Mouse (Mus musculus): ENCODE data around the gene Ang4. TPM values are rescaled to one million over a fixed set of nuclear protein-coding genes. Genes with fewer than 3 reads are reported as not detected.
"Not testable (repeated sequence)": the region's sequence is repeated elsewhere in the genome, so short reads cannot be mapped to it uniquely, and the experiment has no call there.

Gene Ang4
- not detected in 2 replicates for polyA plus RNA-seq (2015; fragmentation: Nextera tagmentation; extraction: Ambion mirVana)

- no peak within 1 kb of the TSS for H3K4me2 ChIP-seq
- H3K4me3 ChIP-seq, result no peak within 1 kb of the TSS
- 84% methylated on average over 5 of the region's 5 CpGs for WGBS
- H3K27me3 ChIP-seq, result no peaks in the 10 kb centered on the region
- H3K27ac ChIP-seq (replicated peaks), result no peak within 1 kb of the TSS
- no peaks in the 10 kb centered on the region for H3K36me3 ChIP-seq
- H3K9me3 ChIP-seq, result no peaks in the 10 kb centered on the region
- no peak within 1 kb of the TSS for H3K9ac ChIP-seq
- no peak for ATAC-seq (ENCODE audit: low FRiP score, low read depth)
- H3K4me1 ChIP-seq (replicated peaks), result no peaks in the 10 kb centered on the region
Measured at GRCm38 (mm10) chr14:51773490-51773889, at the start of gene Ang4. Gene Ang4, minus strand, starts transcription at chr14:51773590.

GRCm38 (mm10) chr14:51799746-51800145 lies 26.4 kb upstream of the Ang4 start, which contains the start of gene AY358078:
Gene AY358078, plus strand, starts transcription at chr14:51800046.
- no peak for ATAC-seq (ENCODE audit: low FRiP score, low read depth)

GRCm38 (mm10) chr14:51794106-51794505 lies 20.7 kb upstream of the Ang4 start:
- 80% methylated on average over 2 of the region's 2 CpGs for WGBS
- H3K36me3 ChIP-seq, result no peaks in the 10 kb centered on the region
- no peak overlapping the region for H3K9ac ChIP-seq
- H3K4me2 ChIP-seq, result no peak overlapping the region
- no peaks in the 10 kb centered on the region for H3K9me3 ChIP-seq
- H3K4me3 ChIP-seq, result no peak overlapping the region
- no peaks in the 10 kb centered on the region for H3K27me3 ChIP-seq
- H3K27ac ChIP-seq (replicated peaks), result no peak overlapping the region
- no peak for ATAC-seq (ENCODE audit: low FRiP score, low read depth)
- H3K4me1 ChIP-seq (replicated peaks), result no peaks in the 10 kb centered on the region

More at GRCm38 (mm10) chr14:51799746-51800145, 26.4 kb upstream of the Ang4 start, which contains the start of gene AY358078:
- Histone ChIP-seq H3K4me3 (no peak within 1 kb of the TSS), H3K27me3 (no peaks in the 10 kb centered on the region), H3K36me3 (no peaks in the 10 kb centered on the region), H3K4me1 (replicated peaks) (no peaks in the 10 kb centered on the region), H3K4me2 (no peak within 1 kb of the TSS), H3K27ac (replicated peaks) (no peak within 1 kb of the TSS), H3K9me3 (no peaks in the 10 kb centered on the region), H3K9ac (no peak within 1 kb of the TSS)
- WGBS, result 96% methylated on average over 2 of the region's 2 CpGs

- H3K27ac ChIP-seq (replicated peaks), result no peak overlapping the region
- H3K4me3 ChIP-seq, result no peak overlapping the region
- H3K4me1 ChIP-seq (replicated peaks), result no peaks in the 10 kb centered on the region
- H3K36me3 ChIP-seq, result no peaks in the 10 kb centered on the region
- no peak for ATAC-seq (ENCODE audit: low FRiP score, low read depth)
- no peak overlapping the region for H3K9ac ChIP-seq
- no peak overlapping the region for H3K4me2 ChIP-seq
- no peaks in the 10 kb centered on the region for H3K9me3 ChIP-seq
- H3K27me3 ChIP-seq, result no peaks in the 10 kb centered on the region
- WGBS, result 87% methylated on average over 2 of the region's 2 CpGs
Measured at GRCm38 (mm10) chr14:51789196-51789595, 15.8 kb upstream of the Ang4 start.

GRCm38 (mm10) chr14:51787061-51787460 lies 13.7 kb upstream of the Ang4 start:
- no peak overlapping the region for H3K27ac ChIP-seq (replicated peaks)
- H3K9ac ChIP-seq, result no peak overlapping the region
- H3K27me3 ChIP-seq, result no peaks in the 10 kb centered on the region
- no peak overlapping the region for H3K4me3 ChIP-seq
- no peaks in the 10 kb centered on the region for H3K36me3 ChIP-seq
- H3K4me2 ChIP-seq, result no peak overlapping the region
- no peaks in the 10 kb centered on the region for H3K4me1 ChIP-seq (replicated peaks)
- no peaks in the 10 kb centered on the region for H3K9me3 ChIP-seq
- 63% methylated on average over 5 of the region's 5 CpGs for WGBS
- 0 out of 2 replicates have a peak, but pooled peaks have one; percentile 51 for ATAC-seq (ENCODE audit: low FRiP score, low read depth)

GRCm38 (mm10) chr14:51786335-51786734 lies 12.9 kb upstream of the Ang4 start:
- Histone ChIP-seq H3K9me3 (no peaks in the 10 kb centered on the region), H3K4me3 (no peak overlapping the region), H3K27me3 (no peaks in the 10 kb centered on the region), H3K27ac (replicated peaks) (no peak overlapping the region), H3K4me1 (replicated peaks) (no peaks in the 10 kb centered on the region), H3K36me3 (no peaks in the 10 kb centered on the region), H3K4me2 (no peak overlapping the region), H3K9ac (no peak overlapping the region)
- 64% methylated on average over 4 of the region's 4 CpGs for WGBS
- no peak for ATAC-seq (ENCODE audit: low FRiP score, low read depth)

GRCm38 (mm10) chr14:51778865-51779481 lies 5.6 kb upstream of the Ang4 start:
- Histone ChIP-seq H3K9ac (no peak overlapping the region), H3K4me2 (no peak overlapping the region), H3K36me3 (no peaks in the 10 kb centered on the region), H3K4me3 (no peak overlapping the region), H3K4me1 (replicated peaks) (no peaks in the 10 kb centered on the region), H3K27me3 (no peaks in the 10 kb centered on the region), H3K9me3 (no peaks in the 10 kb centered on the region), H3K27ac (replicated peaks) (no peak overlapping the region)
- WGBS, result 85% methylated on average over 4 of the region's 4 CpGs
- no peak for ATAC-seq (ENCODE audit: low FRiP score, low read depth)

- Histone ChIP-seq H3K9ac (no peak overlapping the region), H3K9me3 (no peaks in the 10 kb centered on the region), H3K27ac (replicated peaks) (no peak overlapping the region), H3K4me1 (replicated peaks) (no peaks in the 10 kb centered on the region), H3K4me3 (no peak overlapping the region), H3K27me3 (no peaks in the 10 kb centered on the region), H3K4me2 (no peak overlapping the region), H3K36me3 (no peaks in the 10 kb centered on the region)
- 91% methylated on average over 1 of the region's 1 CpGs for WGBS
- no peak for ATAC-seq (ENCODE audit: low FRiP score, low read depth)
Measured at GRCm38 (mm10) chr14:51777791-51778190, 4.4 kb upstream of the Ang4 start.

GRCm38 (mm10) chr14:51771378-51771777 lies 2.0 kb downstream of the Ang4 start:
- not testable (repeated sequence) for H3K36me3 ChIP-seq; H3K4me3 ChIP-seq; H3K27me3 ChIP-seq; H3K4me1 ChIP-seq (replicated peaks); H3K9me3 ChIP-seq; H3K4me2 ChIP-seq; H3K27ac ChIP-seq (replicated peaks); H3K9ac ChIP-seq
- peak; percentile 54; the same call in 1 of the 2 replicates for ATAC-seq (ENCODE audit: low FRiP score, low read depth)
- 83% methylated on average over 1 of the region's 1 CpGs for WGBS

- H3K27ac ChIP-seq (replicated peaks), result no peak overlapping the region
- H3K9me3 ChIP-seq, result no peaks in the 10 kb centered on the region
- no peaks in the 10 kb centered on the region for H3K36me3 ChIP-seq
- no peak overlapping the region for H3K4me2 ChIP-seq
- H3K4me3 ChIP-seq, result no peak overlapping the region
- no peaks in the 10 kb centered on the region for H3K27me3 ChIP-seq
- ATAC-seq (ENCODE audit: low FRiP score, low read depth), result no peak
- no peaks in the 10 kb centered on the region for H3K4me1 ChIP-seq (replicated peaks)
- 75% methylated on average over 2 of the region's 2 CpGs for WGBS
- H3K9ac ChIP-seq, result no peak overlapping the region
Measured at GRCm38 (mm10) chr14:51755944-51756343, 17.4 kb downstream of the Ang4 start.

- whole genome bisulfite sequencing, result 1% methylated on average over 41 of the region's 42 CpGs
- peaks cover 47% of the 10 kb centered on the region for H3K27me3 ChIP-seq
- peak; percentile 54 for ATAC-seq (ENCODE audit: low FRiP score, low read depth)
Measured at GRCm38 (mm10) chr14:51740347-51741170, 32.8 kb downstream of the Ang4 start.

More at GRCm38 (mm10) chr14:51740347-51741170, 32.8 kb downstream of the Ang4 start:
- Histone ChIP-seq H3K9ac (no peak overlapping the region), H3K4me3 (peak overlapping the region; percentile 40), H3K27ac (replicated peaks) (no peak overlapping the region), H3K36me3 (no peaks in the 10 kb centered on the region), H3K9me3 (no peaks in the 10 kb centered on the region), H3K4me1 (replicated peaks) (peaks cover 23% of the 10 kb centered on the region), H3K4me2 (peak overlapping the region; percentile 81)

Data from hindbrain, embryonic 15.5 days (tissue).